Mouse (Mus musculus): ENCODE results near the gene Sparc. TPM values are rescaled to one million over a fixed set of nuclear protein-coding genes. Genes with fewer than 3 reads are reported as not detected.

Gene Sparc
- total RNA-seq, 2 experiments from 2014 or later = not detected

GRCm38 (mm10) chr11:55378371-55378770 is 44.6 kb downstream of the Sparc start:
- ATAC-seq (replicated peaks; ENCODE audit: low FRiP score, low TSS enrichment, poor library complexity, severe bottlenecking) = no peak

- ATAC-seq (replicated peaks; ENCODE audit: low FRiP score, low TSS enrichment, poor library complexity, severe bottlenecking) = no peak
Measured at GRCm38 (mm10) chr11:55373838-55374237, 49.1 kb downstream of the Sparc start.

DNA sequence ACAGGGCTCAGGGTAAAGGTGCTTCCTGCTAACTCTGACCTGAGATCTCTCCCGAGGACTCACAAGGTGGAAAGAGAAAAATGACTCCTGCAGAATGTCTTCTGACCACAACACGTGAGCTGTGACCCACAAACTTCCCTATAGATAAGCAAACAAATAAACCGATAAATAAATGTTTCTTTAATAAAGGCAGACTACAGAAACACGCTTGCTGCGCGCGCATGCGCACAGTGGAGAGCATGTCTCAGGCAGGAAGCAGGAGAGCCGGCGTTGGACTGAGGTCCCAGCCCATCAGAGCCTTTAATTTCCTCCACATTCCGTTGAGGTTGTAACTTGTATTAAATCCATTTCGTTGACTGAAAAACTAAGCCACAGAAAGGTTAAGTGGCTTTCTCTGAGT is 49.6 kb downstream of the Sparc start:
- ATAC-seq (replicated peaks; ENCODE audit: low FRiP score, low TSS enrichment, poor library complexity, severe bottlenecking) = no peak

DNA sequence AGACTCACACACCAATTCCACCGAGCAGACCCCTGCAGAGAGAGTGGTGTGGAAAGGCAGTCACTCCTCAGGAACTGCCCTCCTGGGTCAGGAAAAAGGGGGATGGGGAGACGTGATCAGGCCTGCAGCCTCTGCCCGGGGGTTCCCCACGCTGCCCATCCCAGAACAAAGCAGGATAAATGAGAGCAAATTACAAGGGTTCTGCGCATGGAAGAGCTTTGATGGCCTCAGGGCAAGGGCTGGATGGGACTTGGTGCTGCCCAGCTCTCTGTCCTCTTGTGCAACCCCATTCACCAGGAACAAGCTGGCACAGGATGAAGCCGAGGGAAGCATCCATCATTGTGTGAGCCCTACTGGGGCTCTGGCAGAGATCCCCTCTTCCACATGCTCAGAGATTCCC is 51.0 kb downstream of the Sparc start:
- ATAC-seq (replicated peaks; ENCODE audit: low FRiP score, low TSS enrichment, poor library complexity, severe bottlenecking) = no peak

DNA sequence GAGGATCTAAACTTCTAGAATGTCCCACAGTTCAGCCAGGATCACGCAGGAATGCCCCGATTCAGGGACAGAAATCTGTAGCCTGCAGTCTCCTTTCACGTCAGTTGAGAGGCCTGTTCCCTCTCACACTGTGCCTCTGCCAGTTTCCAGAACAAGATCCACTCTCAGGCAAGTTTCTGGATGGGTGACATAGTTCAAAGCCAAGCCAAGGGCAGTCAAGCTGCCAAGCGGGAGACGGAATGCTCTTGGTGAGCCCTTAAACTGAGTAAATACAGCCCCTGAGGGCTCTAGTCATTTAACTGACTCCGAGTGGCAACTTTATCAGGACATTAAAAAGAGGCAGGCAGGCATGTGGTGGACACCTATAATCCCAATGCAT is 53.9 kb downstream of the Sparc start:
- ATAC-seq (replicated peaks; ENCODE audit: low FRiP score, low TSS enrichment, poor library complexity, severe bottlenecking) = no peak

DNA sequence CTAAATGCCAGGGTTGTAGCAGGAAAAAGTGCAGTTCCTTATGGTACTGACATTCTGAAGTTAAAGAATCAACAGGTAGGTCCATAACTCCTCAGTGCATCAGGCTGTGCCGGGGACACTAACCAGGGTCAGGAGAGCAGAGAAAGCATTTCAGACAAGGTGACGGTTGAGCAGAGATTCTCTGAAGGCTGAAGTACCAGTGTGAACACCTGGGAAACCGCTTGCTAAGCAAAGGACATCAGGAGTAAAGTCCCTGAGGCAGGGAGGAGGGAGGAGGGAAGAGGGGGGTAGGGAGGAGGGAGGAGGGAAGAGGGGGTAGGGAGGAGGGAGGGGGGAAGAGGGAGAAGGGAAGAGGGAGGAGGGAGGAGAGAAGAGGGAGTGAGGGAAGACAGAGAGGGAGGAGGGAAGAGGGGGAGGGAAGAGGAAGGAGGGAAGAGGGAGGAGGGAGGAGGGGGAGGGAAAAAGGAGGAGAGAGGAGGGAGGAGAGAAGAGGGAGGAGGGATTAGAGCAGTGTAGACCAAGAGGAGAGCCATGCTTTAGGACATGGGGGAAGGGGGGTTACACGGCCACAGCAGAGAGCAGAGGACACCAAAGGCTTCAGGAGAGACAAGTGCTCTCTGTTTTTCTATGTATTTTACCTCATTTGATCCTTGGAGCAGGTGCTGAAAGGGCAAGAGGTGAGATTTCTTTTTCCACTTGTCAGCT is 54.4 kb downstream of the Sparc start:
- no peak for ATAC-seq (replicated peaks; ENCODE audit: low FRiP score, low TSS enrichment, poor library complexity, severe bottlenecking)

GRCm38 (mm10) chr11:55367783-55368182 is 55.2 kb downstream of the Sparc start:
- no peak for ATAC-seq (replicated peaks; ENCODE audit: low FRiP score, low TSS enrichment, poor library complexity, severe bottlenecking)

- no peak for ATAC-seq (replicated peaks; ENCODE audit: low FRiP score, low TSS enrichment, poor library complexity, severe bottlenecking)
Measured at GRCm38 (mm10) chr11:55365840-55366239, 57.1 kb downstream of the Sparc start.

DNA sequence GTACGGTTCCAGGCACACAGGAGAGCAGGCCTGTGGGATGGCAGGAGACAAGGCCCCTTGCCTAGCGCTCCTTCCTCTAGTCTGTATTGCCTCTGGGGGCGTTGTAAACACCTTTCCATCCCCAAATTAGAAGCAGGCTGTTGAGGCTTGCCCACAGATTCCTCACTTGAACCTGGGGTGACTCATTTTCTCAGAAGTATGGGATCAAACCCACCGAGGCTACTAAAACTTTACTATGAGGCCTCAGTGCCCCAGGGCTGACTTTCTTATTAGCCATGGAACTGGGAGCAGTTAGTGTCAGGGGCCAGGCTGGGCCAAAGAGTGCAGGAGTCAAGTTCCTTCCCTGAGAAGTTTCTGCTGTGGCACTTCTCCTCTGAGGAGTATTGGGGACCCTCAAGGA is 57.7 kb downstream of the Sparc start:
- ATAC-seq (replicated peaks; ENCODE audit: low FRiP score, low TSS enrichment, poor library complexity, severe bottlenecking) = no peak

GRCm38 (mm10) chr11:55364662-55365061 is 58.3 kb downstream of the Sparc start:
- ATAC-seq (replicated peaks; ENCODE audit: low FRiP score, low TSS enrichment, poor library complexity, severe bottlenecking) = no peak

GRCm38 (mm10) chr11:55358094-55358783 is 64.7 kb downstream of the Sparc start:
- ATAC-seq (replicated peaks; ENCODE audit: low FRiP score, low TSS enrichment, poor library complexity, severe bottlenecking) = no peak

DNA sequence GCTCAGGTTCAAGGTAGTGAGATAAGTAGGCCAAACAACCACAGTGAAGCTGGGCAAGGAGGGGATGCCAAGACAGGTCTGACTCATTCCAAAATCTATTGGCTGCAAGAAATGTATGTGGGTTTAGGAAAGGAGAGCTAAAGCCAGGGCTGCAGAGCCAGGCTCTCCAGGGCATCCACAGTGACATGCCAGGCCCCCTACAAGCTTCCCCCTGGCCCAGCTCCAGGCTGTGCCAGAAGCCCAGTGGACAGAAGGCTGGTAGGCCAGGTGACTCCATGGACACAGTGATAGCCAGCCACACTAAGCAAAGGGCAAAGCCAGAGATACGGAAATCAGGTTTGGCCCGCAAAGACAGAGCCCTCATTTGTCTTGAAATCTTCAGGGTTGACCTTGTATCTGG is 66.1 kb downstream of the Sparc start:
- ATAC-seq (replicated peaks; ENCODE audit: low FRiP score, low TSS enrichment, poor library complexity, severe bottlenecking) = no peak

Other genes starting within 250 kb of the Sparc start
- not detected in 2 replicates for gene Slc36a2, start 238.1 kb downstream of the Sparc start, total RNA-seq (2014; fragmentation: Nextera tagmentation)
- gene Slc36a2, start 238.1 kb downstream of the Sparc start, total RNA-seq (2017) = not detected in 2 replicates
- gene Slc36a1, start 218.8 kb downstream of the Sparc start, total RNA-seq (2014; fragmentation: Nextera tagmentation) = 6.9 and 9.1 TPM in 2 replicates
- gene Slc36a1, start 218.8 kb downstream of the Sparc start, total RNA-seq (2017) = 3.0 and 8.3 TPM in 2 replicates
- gene Fat2, start 86.6 kb downstream of the Sparc start, total RNA-seq (2014; fragmentation: Nextera tagmentation) = not detected in 2 replicates
- gene Fat2, start 86.6 kb downstream of the Sparc start, total RNA-seq (2017) = not detected in 2 replicates
- 212 and 229 TPM in 2 replicates for gene Atox1, start 38.1 kb upstream of the Sparc start, total RNA-seq (2014; fragmentation: Nextera tagmentation)
- 42.7 and 68.1 TPM in 2 replicates for gene Atox1, start 38.1 kb upstream of the Sparc start, total RNA-seq (2017)
- 102 and 106 TPM in 2 replicates for gene G3bp1, start 46.5 kb upstream of the Sparc start, total RNA-seq (2014; fragmentation: Nextera tagmentation)
- gene G3bp1, start 46.5 kb upstream of the Sparc start, total RNA-seq (2017) = 128 and 135 TPM in 2 replicates
- not detected in 2 replicates for gene Glra1, start 185.0 kb upstream of the Sparc start, total RNA-seq (2014; fragmentation: Nextera tagmentation)
- not detected in 2 replicates for gene Glra1, start 185.0 kb upstream of the Sparc start, total RNA-seq (2017)